Mouse (Mus musculus) Patski (cell line): Measurements from ENCODE around the gene Smug1. TPM values are rescaled to one million over a fixed set of nuclear protein-coding genes. Genes with fewer than 3 reads are reported as not detected.

Source experiments
- ATAC-seq: fragments of 100-300 bp; one replicate; pipeline ENCODE4 v1.8.0; 2021
- CTCF ChIA-PET: fragments of 350-600 bp; sonication (Branson Sonifier 250); formaldehyde crosslinking; loops from one replicate; lab custom pipeline; 2022; ENCODE audit warnings: inconsistent platforms; lab: Charles Lee
- POLR2A ChIA-PET: fragments of 350-600 bp; sonication (Branson Sonifier 250); formaldehyde crosslinking; loops from one replicate; lab custom pipeline; 2022; ENCODE audit warnings: antibody characterized with exemption, inconsistent platforms; lab: Charles Lee
- DNase-seq: peaks from one replicate; pipeline ENCODE4 v3.0.0-alpha.2; 2011; ENCODE audit warnings: low read depth, low spot score
- H3K27me3 ChIP-seq: fragments of 371-371 bp; one replicate; pipeline ENCODE4 v1.5.1; 2021
- CTCF ChIP-seq: fragments of 100-300 bp; IDR thresholded peaks from one replicate; pipeline ENCODE4 v1.5.1; 2021
- in situ Hi-C: fragments of 300-500 bp; cut with MboI; formaldehyde crosslinking; loops from 3 replicates; pipeline ENCODE4 v1.11.1; 2018; ENCODE audit warnings: low pct_unique_long_range_greater_than_20kb, mixed read lengths
- polyA plus RNA-seq: library from polyadenylated mRNA; unstranded; gene quantifications from one replicate; pipeline ENCODE4 v1.2.3, GENCODE M21; 2021

Smug1 gene
- polyA plus RNA-seq, 1 experiment from 2014 or later: 17.4 TPM

- no peaks in the 10 kb centered on the region for H3K27me3 ChIP-seq
- no peak for DNase-seq
- in situ Hi-C loops: no loop called here
- CTCF ChIA-PET: interaction anchor here (1.2 to 1.6 kb wide), 2 partner anchors 13 to 22 kb away, joined by 3 to 5 read pairs; no protein-coding TSS in a partner anchor
- no peak for TF ChIP-seq CTCF
- ATAC-seq: no peak
- POLR2A ChIA-PET: no interaction called here
Measured at GRCm38 (mm10) chr15:103152371-103152770, 14.5 kb downstream of the Smug1 start.

DNA sequence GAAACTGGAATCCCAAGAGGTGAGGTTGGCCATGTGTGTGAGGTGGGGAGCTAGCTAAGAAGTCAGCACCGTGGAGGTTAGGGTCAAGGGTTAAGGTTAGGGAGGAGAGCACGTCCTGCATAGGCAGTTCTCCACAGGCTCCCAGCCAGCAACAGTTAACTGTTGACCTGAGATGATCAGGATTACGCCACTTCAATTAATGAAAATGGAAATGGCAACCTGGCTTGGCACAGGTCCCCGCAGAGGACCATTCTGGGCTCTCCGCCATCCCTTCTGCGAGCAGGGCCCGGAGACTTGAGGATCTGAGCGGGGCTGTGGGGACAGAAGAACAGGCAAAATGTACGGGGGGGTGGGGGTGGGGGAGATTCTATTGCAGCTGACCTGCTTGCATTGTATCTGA is 19.1 kb downstream of the Smug1 start:
- in situ Hi-C loops: no loop called here
- ChIA-PET POLR2A (no interaction called here), CTCF (no interaction called here)
- no peak for DNase-seq
- no peak for ATAC-seq
- no peaks in the 10 kb centered on the region for H3K27me3 ChIP-seq
- TF ChIP-seq CTCF: no peak

DNA sequence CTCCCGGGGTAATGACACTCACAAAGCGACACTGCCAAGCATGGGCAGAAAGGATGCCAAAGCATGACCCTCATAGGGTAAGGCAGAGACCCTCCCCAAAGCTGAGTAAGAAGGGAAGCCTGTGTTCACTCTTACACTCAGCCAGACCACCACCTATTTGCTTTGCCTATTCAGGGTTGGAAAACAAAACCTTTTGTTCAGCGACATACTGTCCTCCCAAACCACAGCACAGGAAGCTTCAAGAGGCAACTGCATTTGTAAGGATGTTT is 19.5 kb downstream of the Smug1 start:
- no peak for ATAC-seq
- POLR2A ChIA-PET: no interaction called here
- CTCF ChIA-PET: no interaction called here
- in situ Hi-C loops: no loop called here
- DNase-seq: no peak
- no peak for TF ChIP-seq CTCF
- no peaks in the 10 kb centered on the region for H3K27me3 ChIP-seq

- DNase-seq (no peak), ATAC-seq (no peak)
- ChIA-PET CTCF (interaction anchor here (1.6 kb wide), 1 partner anchor 18 kb away, joined by 4 read pairs; no protein-coding TSS in a partner anchor), POLR2A (no interaction called here)
- TF ChIP-seq CTCF: no peak
- in situ Hi-C loops: no loop called here
- H3K27me3 ChIP-seq: no peaks in the 10 kb centered on the region
Measured at GRCm38 (mm10) chr15:103146627-103147421, 20.1 kb downstream of the Smug1 start.

DNA sequence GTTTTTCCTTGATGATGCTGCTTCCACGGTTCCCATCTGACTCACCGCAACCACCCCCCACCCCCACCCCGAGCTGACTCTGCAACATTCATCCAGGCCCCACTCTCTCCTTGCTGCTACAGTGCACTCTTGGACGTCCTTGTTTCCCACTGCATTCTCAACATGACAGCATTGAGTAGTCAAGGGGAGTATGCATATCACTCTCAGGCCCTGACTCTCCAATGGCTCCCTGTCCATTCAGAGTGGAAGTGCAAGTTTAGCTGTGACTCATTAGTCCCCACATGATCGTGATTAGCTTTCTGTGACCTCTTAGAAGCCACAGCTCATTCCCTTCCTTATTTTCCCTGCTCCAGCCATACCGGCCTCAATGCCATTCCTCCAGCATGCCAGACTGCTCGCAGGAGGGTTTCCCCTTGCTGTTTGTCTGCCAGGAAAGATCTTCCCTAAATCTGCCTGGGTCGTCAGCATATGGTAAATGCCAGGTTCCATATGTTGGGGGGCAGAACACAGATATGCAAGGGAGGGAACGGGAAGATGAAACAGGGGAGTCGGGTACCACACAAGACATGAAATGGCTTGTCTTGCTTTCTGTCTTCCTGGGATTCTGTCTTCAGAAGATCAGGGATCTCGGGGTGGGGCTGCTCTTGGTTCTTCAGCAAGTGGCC is 21.1 kb downstream of the Smug1 start:
- ATAC-seq: peak; percentile 66
- no peak for TF ChIP-seq CTCF
- no peak for DNase-seq
- in situ Hi-C loops: no loop called here
- H3K27me3 ChIP-seq: no peaks in the 10 kb centered on the region
- CTCF ChIA-PET: interaction anchor here (1.6 kb wide), 1 partner anchor 20 kb away, joined by 4 read pairs; no protein-coding TSS in a partner anchor
- POLR2A ChIA-PET: no interaction called here

- in situ Hi-C loops: no loop called here
- CTCF ChIA-PET: interaction anchor here (2.1 kb wide), 1 partner anchor 14 kb away, joined by 7 read pairs; no protein-coding TSS in a partner anchor
- POLR2A ChIA-PET: no interaction called here
- no peak for DNase-seq
- no peaks in the 10 kb centered on the region for H3K27me3 ChIP-seq
- ATAC-seq: no peak
- no peak for TF ChIP-seq CTCF
Measured at GRCm38 (mm10) chr15:103144176-103144575, 22.7 kb downstream of the Smug1 start.

DNA sequence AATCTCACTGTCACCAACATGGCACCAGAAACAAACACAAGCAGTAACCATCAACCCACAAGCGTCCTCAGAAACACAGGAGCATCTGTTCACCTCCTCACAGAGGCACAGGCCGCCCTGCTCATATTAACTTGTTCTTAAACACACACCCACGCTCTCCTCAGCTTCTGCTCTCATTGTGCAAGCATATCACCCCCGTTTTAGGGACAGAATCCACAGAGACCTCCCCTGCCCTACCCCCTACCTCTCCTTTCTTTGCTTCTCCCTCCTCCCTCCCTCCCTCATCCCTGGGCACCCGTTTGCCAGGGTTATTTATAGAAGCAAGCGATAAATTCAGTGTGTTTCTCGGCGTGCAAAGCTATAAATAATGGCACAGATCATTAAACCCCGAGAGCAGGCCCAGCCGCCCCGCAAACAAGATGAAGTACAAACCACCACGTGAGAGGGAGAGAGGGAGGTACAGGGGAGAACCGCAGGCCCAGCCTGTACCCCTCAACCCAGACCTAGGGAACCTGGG is 31.4 kb downstream of the Smug1 start:
- CTCF ChIA-PET: interaction anchor here (1.2 kb wide), 1 partner anchor 14 kb away, joined by 3 read pairs; no protein-coding TSS in a partner anchor
- in situ Hi-C loops: no loop called here
- ATAC-seq (no peak), DNase-seq (no peak)
- TF ChIP-seq CTCF: no peak
- POLR2A ChIA-PET: interaction anchor here (0.6 kb wide), 1 partner anchor 241 kb away, joined by 3 read pairs; no protein-coding TSS in a partner anchor
- H3K27me3 ChIP-seq: no peaks in the 10 kb centered on the region

DNA sequence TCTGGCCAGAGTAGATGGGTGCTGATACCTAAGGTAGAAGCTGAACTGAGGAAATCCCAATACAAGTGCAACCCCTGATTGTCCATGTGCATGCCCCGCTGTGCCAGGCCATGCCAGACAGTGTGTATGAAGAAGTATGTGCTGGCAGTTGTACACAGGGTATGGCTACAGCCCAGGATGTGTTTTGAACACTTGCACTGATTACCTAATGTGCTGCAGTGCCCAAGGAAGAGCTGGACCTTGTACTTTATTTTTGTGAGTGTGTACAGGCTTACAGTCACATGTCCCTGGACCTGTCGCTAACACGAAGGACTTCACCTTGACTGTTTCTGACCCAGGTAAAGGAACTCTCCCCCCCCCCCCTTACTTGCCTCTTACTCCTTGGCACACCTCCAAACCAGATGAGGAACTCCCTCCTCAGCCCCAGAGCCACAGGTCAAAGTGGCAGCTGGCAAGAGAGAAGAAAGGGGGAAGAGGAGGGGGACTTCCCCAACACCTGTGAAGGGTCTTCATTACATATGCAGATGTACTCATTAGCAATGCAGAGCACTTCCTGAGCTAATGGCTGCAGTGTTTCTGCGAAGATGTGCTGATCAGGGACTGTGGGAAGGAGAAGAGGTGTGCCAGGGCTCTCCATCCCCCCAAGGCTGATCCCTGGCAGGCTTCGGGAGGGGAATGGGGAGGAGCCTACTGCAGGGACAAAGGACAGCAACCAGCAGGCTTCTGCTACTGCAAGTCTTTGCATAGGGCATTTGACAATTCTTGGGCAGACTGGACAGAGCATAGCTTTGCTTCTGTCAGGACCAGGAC is 32.4 kb downstream of the Smug1 start:
- no peaks in the 10 kb centered on the region for H3K27me3 ChIP-seq
- no peak for TF ChIP-seq CTCF
- DNase-seq (no peak), ATAC-seq (no peak)
- POLR2A ChIA-PET: interaction anchor here (0.6 kb wide), 1 partner anchor 242 kb away, joined by 3 read pairs; no protein-coding TSS in a partner anchor
- in situ Hi-C loops: no loop called here
- CTCF ChIA-PET: interaction anchor here (1.2 kb wide), 1 partner anchor 15 kb away, joined by 3 read pairs; no protein-coding TSS in a partner anchor

GRCm38 (mm10) chr15:103133761-103134160 is 33.1 kb downstream of the Smug1 start:
- no peak for TF ChIP-seq CTCF
- CTCF ChIA-PET: interaction anchor here (1.0 kb wide), 1 partner anchor 146 kb away, joined by 3 read pairs; no protein-coding TSS in a partner anchor
- H3K27me3 ChIP-seq: no peaks in the 10 kb centered on the region
- in situ Hi-C loops: no loop called here
- ATAC-seq: no peak
- POLR2A ChIA-PET: no interaction called here
- no peak for DNase-seq

DNA sequence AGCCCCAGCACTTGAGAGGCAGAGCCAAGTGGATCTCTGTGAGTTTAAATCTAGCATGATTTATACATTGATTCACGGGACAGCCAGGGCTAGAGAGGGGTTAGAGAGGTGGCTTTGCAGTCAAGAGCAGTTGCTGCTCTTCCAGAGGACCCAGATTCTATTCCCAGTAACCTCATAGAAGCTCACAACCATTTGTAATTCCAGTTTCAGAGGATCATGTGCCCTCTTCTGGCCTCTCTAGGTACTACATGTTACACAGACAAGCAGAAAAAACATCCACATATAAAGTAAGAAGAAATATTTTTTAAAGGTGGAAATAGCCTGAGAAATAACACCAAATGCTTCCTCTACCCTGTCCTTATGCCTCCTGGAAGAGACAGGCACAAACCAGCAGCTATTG is 36.2 kb downstream of the Smug1 start:
- TF ChIP-seq CTCF: peak; percentile 80
- POLR2A ChIA-PET: no interaction called here
- no peak for ATAC-seq
- H3K27me3 ChIP-seq: no peaks in the 10 kb centered on the region
- DNase-seq: no peak
- CTCF ChIA-PET: interaction anchor here (0.7 to 3.0 kb wide), 10 partner anchors 9 to 164 kb away, joined by 3 to 11 read pairs (median 4); partner anchors contain the start of genes Hoxc10, Hoxc5 and Hoxc6
- in situ Hi-C loops: no loop called here
